Mouse (Mus musculus): ENCODE data around the gene Mup20. TPM values are rescaled to one million over a fixed set of nuclear protein-coding genes. Genes with fewer than 3 reads are reported as not detected.
"Not testable (repeated sequence)": the region's sequence is repeated elsewhere in the genome, so short reads cannot be mapped to it uniquely, and the experiment has no call there.

Mup20 gene
- total RNA-seq (2015) (not detected in 2 replicates), total RNA-seq (2017) (not detected in 2 replicates)

GRCm38 (mm10) chr4:62054058-62054457 lies at the start of gene Mup20:
Gene Mup20, minus strand, starts transcription at chr4:62054158.
- ATAC-seq (ENCODE audit: poor library complexity, severe bottlenecking) = not testable (repeated sequence)

- not testable (repeated sequence) for ATAC-seq (ENCODE audit: poor library complexity, severe bottlenecking)
Measured at GRCm38 (mm10) chr4:62103366-62103765, 49.4 kb upstream of the Mup20 start.

GRCm38 (mm10) chr4:62087953-62088352 lies 34.0 kb upstream of the Mup20 start:
- ATAC-seq (ENCODE audit: poor library complexity, severe bottlenecking) = no peak

GRCm38 (mm10) chr4:62087241-62087640 lies 33.3 kb upstream of the Mup20 start, which contains the start of gene Mup3:
Gene Mup3, minus strand, starts transcription at chr4:62087342.
- no peak for ATAC-seq (ENCODE audit: poor library complexity, severe bottlenecking)

- no peak for ATAC-seq (ENCODE audit: poor library complexity, severe bottlenecking)
Measured at GRCm38 (mm10) chr4:62082755-62083154, 28.8 kb upstream of the Mup20 start.

- ATAC-seq (ENCODE audit: poor library complexity, severe bottlenecking) = no peak
Measured at GRCm38 (mm10) chr4:62075126-62075525, 21.2 kb upstream of the Mup20 start.

- not testable (repeated sequence) for ATAC-seq (ENCODE audit: poor library complexity, severe bottlenecking)
Measured at GRCm38 (mm10) chr4:62054780-62055179, 822 bp upstream of the Mup20 start.

- ATAC-seq (ENCODE audit: poor library complexity, severe bottlenecking) = no peak
Measured at GRCm38 (mm10) chr4:62026281-62026680, 27.7 kb downstream of the Mup20 start.

GRCm38 (mm10) chr4:62024256-62024959 lies 29.6 kb downstream of the Mup20 start:
- ATAC-seq (ENCODE audit: poor library complexity, severe bottlenecking) = no peak

- no peak for ATAC-seq (ENCODE audit: poor library complexity, severe bottlenecking)
Measured at GRCm38 (mm10) chr4:62023646-62024045, 30.3 kb downstream of the Mup20 start.

GRCm38 (mm10) chr4:62023120-62023519 lies 30.8 kb downstream of the Mup20 start:
- no peak for ATAC-seq (ENCODE audit: poor library complexity, severe bottlenecking)

GRCm38 (mm10) chr4:62020511-62020910 lies 33.4 kb downstream of the Mup20 start:
- not testable (repeated sequence) for ATAC-seq (ENCODE audit: poor library complexity, severe bottlenecking)

Other genes with a start within 250 kb of the Mup20 start
- gene Mup5, start 218.9 kb downstream of the Mup20 start, total RNA-seq (2015) = not detected in 2 replicates
- not detected in 2 replicates for gene Mup5, start 218.9 kb downstream of the Mup20 start, total RNA-seq (2017)
- gene Mup3, start 33.2 kb upstream of the Mup20 start, total RNA-seq (2015) = not detected in 2 replicates
- not detected in 2 replicates for gene Mup3, start 33.2 kb upstream of the Mup20 start, total RNA-seq (2017)
- not detected in 2 replicates for gene Mup21, start 96.7 kb upstream of the Mup20 start, total RNA-seq (2015)
- gene Mup21, start 96.7 kb upstream of the Mup20 start, total RNA-seq (2017) = not detected in 2 replicates
- not detected in 2 replicates for gene Zfp37, start 176.9 kb upstream of the Mup20 start, total RNA-seq (2015)
- not detected in 2 replicates for gene Zfp37, start 176.9 kb upstream of the Mup20 start, total RNA-seq (2017)
- 61.5 and 74.8 TPM in 2 replicates for gene Slc31a2, start 208.4 kb upstream of the Mup20 start, total RNA-seq (2015)
- 49.5 and 54.3 TPM in 2 replicates for gene Slc31a2, start 208.4 kb upstream of the Mup20 start, total RNA-seq (2017)